Mouse (Mus musculus) olfactory bulb, adult 2 months (tissue): Measurements from ENCODE around the gene Flt4. TPM values are rescaled to one million over a fixed set of nuclear protein-coding genes. Genes with fewer than 3 reads are reported as not detected.

Source experiments
- H3K27ac ChIP-seq: fragments of 200-500 bp; 2 replicates; pipeline ENCODE4 v1.5.1; 2012; ENCODE audit warnings: low read depth, low read length; ENCODE audit not compliant: insufficient read depth
- H3K4me1 ChIP-seq: fragments of 200-500 bp; 2 replicates; pipeline ENCODE4 v1.6.1; 2012; ENCODE audit warnings: low read length; ENCODE audit not compliant: control insufficient read depth, insufficient read depth
- H3K4me3 ChIP-seq: fragments of 200-500 bp; 2 replicates; pipeline ENCODE4 v1.5.1; 2012; ENCODE audit warnings: mild to moderate bottlenecking, low read depth, low read length, moderate library complexity; ENCODE audit not compliant: insufficient read depth
- CTCF ChIP-seq: fragments of 200-500 bp; IDR thresholded peaks from 2 replicates; pipeline ENCODE4 v1.5.1; 2012; ENCODE audit warnings: low read depth, mild to moderate bottlenecking, low read length, moderate library complexity; ENCODE audit not compliant: insufficient read depth
- POLR2A ChIP-seq: fragments of 200-500 bp; IDR thresholded peaks from 2 replicates; pipeline ENCODE4 v1.6.1; 2012; ENCODE audit warnings: mild to moderate bottlenecking, low read depth, low read length, moderate library complexity; ENCODE audit not compliant: insufficient read depth
- WGBS: fragments of 180-500 bp; shearing (Covaris S2); methylation state at CpG from one replicate; pipeline ENCODE4 v1.1.7; 2018; 5-methylcytosine and 5-hydroxymethylcytosine counted together
- polyA plus RNA-seq: library from polyadenylated mRNA; stranded (reverse); fragments of >200 nt; gene quantifications from 2 replicates; pipeline ENCODE4 v1.2.4, GENCODE M21; 2012; ENCODE audit warnings: low replicate concordance; ENCODE audit not compliant: missing spikeins, insufficient read depth, insufficient read length

The Flt4 gene
- polyA plus RNA-seq, 1 experiment = not detected

GRCm38 (mm10) chr11:49654651-49655050 lies 45.6 kb downstream of the Flt4 start:
- no peak overlapping the region for H3K4me3 ChIP-seq
- TF ChIP-seq CTCF = no peak
- TF ChIP-seq POLR2A = no peak
- H3K4me1 ChIP-seq = peaks cover 21% of the 10 kb centered on the region
- WGBS = 96% methylated on average over 5 of the region's 5 CpGs
- no peak overlapping the region for H3K27ac ChIP-seq

- TF ChIP-seq CTCF = no peak
- no peak for TF ChIP-seq POLR2A
- Histone ChIP-seq H3K4me3 (no peak overlapping the region), H3K27ac (no peak overlapping the region), H3K4me1 (peaks cover 20% of the 10 kb centered on the region)
These were observed 46.4 kb downstream of the Flt4 start for GRCm38 (mm10) chr11:49655501-49655900.

DNA sequence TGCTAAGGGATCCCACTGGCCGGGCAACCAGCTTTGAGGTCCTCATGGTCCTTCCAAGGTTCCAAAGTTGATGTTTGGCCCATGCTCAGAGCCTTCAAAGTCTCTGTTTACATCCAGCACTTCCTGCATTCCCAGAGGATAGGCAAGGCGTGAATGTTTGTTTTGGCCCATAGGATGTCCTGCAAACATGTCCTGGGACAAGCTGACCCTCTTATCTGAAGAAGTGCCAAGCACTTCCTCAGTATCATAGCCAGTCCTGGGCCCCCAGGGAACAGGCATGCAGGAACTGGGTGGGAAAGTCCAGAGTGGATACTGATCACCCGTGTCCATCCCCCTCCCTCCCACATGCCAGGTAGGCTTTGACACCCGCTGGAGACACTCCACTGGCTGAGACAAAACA lies 49.0 kb downstream of the Flt4 start:
- Histone ChIP-seq H3K27ac (no peak overlapping the region), H3K4me1 (peaks cover 2% of the 10 kb centered on the region), H3K4me3 (no peak overlapping the region)
- WGBS = 86% methylated on average over 4 of the region's 4 CpGs
- TF ChIP-seq CTCF = no peak
- TF ChIP-seq POLR2A = no peak

- no peak overlapping the region for H3K4me3 ChIP-seq
- 76% methylated on average over 10 of the region's 10 CpGs for WGBS
- TF ChIP-seq CTCF (no peak), POLR2A (no peak)
- peak overlapping the region; percentile 30; the same call in 1 of the 2 replicates for H3K27ac ChIP-seq
- no peaks in the 10 kb centered on the region for H3K4me1 ChIP-seq
These were observed 49.9 kb downstream of the Flt4 start for GRCm38 (mm10) chr11:49658791-49659469.

DNA sequence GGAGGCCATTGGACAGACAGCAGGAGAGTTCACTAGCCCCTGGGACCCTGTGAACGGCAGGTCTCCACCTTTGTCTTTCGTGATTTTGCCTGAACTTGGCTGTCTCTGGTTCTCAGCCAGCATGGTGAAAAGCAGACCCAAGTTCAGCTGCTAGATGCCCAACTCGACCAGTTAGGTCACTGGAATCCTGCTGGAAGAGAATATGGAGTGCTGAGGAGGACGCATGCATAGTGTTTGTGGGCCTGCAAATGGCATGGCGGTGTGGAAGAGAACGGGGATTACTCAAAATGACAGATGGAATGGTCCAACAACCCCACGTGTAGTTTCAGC lies 50.4 kb downstream of the Flt4 start:
- H3K27ac ChIP-seq = no peak overlapping the region
- H3K4me3 ChIP-seq = no peak overlapping the region
- TF ChIP-seq CTCF (no peak), POLR2A (no peak)
- WGBS = 73% methylated on average over 7 of the region's 7 CpGs
- no peaks in the 10 kb centered on the region for H3K4me1 ChIP-seq

DNA sequence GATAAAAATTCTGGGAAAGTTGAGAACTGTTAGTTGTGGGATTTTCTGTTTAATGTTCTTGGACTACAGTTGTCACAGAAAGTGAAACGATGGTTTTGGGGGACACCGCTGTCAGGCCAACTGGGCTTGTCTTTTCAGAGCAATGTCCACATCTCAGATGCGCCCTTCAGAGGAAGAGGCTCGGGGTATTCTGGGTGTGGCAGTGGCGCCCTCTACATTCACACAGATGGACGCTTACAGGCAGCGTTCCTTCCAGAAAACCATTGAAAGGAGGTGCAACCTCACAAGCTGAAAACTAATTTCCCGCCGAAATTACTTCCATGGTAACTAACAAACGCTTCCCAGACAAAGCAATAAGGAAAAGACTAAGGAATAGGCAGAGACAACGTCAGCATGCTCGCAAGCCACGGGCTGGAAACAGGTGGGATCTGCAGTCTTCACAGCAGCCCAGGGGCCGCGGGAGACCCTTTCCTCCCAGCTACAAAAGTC lies 53.3 kb downstream of the Flt4 start:
- H3K4me1 ChIP-seq = no peaks in the 10 kb centered on the region
- 50% methylated on average over 15 of the region's 15 CpGs for WGBS
- H3K4me3 ChIP-seq = no peak overlapping the region
- no peak for TF ChIP-seq CTCF
- TF ChIP-seq POLR2A = no peak
- H3K27ac ChIP-seq = no peak overlapping the region

GRCm38 (mm10) chr11:49663310-49663709 lies 54.2 kb downstream of the Flt4 start, which contains the start of gene Scgb3a1:
Gene Scgb3a1 (plus strand): TSS chr11:49663610.
- TF ChIP-seq POLR2A (no peak), CTCF (no peak)
- H3K4me3 ChIP-seq = no peak within 1 kb of the TSS
- H3K27ac ChIP-seq = no peak within 1 kb of the TSS
- 85% methylated on average over 5 of the region's 5 CpGs for whole genome bisulfite sequencing
- H3K4me1 ChIP-seq = no peaks in the 10 kb centered on the region

DNA sequence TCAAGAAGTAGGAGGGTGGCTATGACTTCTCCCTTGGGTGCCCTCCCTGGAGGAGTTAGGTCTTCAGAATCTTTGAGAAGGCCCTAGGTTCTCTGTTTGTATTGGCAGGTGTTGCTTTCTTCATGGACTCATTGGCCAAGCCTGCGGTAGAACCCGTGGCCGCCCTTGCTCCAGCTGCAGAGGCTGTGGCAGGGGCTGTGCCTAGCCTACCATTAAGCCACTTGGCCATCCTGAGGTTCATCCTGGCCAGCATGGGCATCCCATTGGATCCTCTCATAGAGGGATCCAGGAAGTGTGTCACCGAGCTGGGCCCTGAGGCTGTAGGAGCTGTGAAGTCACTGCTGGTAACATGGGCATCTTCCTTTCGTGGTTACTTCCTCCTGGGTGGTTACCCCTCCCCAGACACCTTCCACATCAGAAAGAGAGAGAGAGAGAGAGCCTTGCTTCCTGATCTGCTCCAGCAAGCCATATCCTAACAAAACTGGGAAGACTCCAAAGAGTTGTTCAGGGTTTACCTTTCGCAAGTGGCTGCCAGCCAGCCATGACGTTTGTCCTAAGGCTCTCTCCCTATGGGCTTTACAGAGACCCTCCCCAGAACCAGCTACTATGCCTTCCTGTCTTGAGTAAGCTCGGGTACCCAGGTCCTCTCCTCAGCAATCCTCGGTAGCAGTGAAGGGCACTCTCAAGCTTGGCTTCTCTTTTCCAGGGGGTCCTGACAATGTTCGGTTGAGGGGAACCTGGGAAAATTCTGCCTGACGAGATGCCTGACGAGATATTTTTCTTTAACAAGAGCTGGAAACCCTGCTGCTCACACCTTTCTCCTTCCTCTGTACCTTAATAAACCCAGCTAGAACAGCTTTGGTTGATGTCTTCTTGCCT lies 55.4 kb downstream of the Flt4 start:
- no peak overlapping the region for H3K4me3 ChIP-seq
- H3K27ac ChIP-seq = no peak overlapping the region
- H3K4me1 ChIP-seq = no peaks in the 10 kb centered on the region
- TF ChIP-seq CTCF = no peak
- TF ChIP-seq POLR2A = no peak
- 76% methylated on average over 12 of the region's 12 CpGs for WGBS

GRCm38 (mm10) chr11:49665462-49665861 lies 56.4 kb downstream of the Flt4 start:
- Histone ChIP-seq H3K4me3 (no peak overlapping the region), H3K4me1 (no peaks in the 10 kb centered on the region), H3K27ac (no peak overlapping the region)
- TF ChIP-seq POLR2A = no peak
- no peak for TF ChIP-seq CTCF
- WGBS = 72% methylated on average over 4 of the region's 4 CpGs
